Mouse (Mus musculus): ENCODE measurements at regions not wholly inside any gene's neighbourhood (a gene's known extent, or its start where the extent isn't known, plus 50 kb on each side); places are given as distances from the start of the nearest gene placed in this dataset.

GRCm38 (mm10) chr5:111929180-111929990 is 195.7 kb downstream of the Gm26897 start:
- H3K27me3 ChIP-seq: no peaks in the 10 kb centered on the region
- H3K9me3 ChIP-seq (replicated peaks): no peaks in the 10 kb centered on the region
- H3K36me3 ChIP-seq (replicated peaks): no peaks in the 10 kb centered on the region
- H3K4me2 ChIP-seq: no peak overlapping the region
- 57% methylated on average over 15 of the region's 15 CpGs for WGBS (ENCODE audit: insufficient replicate concordance)
- ATAC-seq (ENCODE audit: insufficient read depth): no peak
- no peak overlapping the region for H3K9ac ChIP-seq
- H3K4me1 ChIP-seq (replicated peaks): no peaks in the 10 kb centered on the region
- H3K27ac ChIP-seq (replicated peaks): no peak overlapping the region
- no peak overlapping the region for H3K4me3 ChIP-seq (replicated peaks)

- no peaks in the 10 kb centered on the region for H3K36me3 ChIP-seq (replicated peaks)
- no peak overlapping the region for H3K9ac ChIP-seq
- no peaks in the 10 kb centered on the region for H3K4me1 ChIP-seq (replicated peaks)
- H3K9me3 ChIP-seq (replicated peaks): no peaks in the 10 kb centered on the region
- no peaks in the 10 kb centered on the region for H3K27me3 ChIP-seq
- H3K4me3 ChIP-seq (replicated peaks): no peak overlapping the region
- WGBS (ENCODE audit: insufficient replicate concordance): 49% methylated on average over 3 of the region's 3 CpGs
- no peak for ATAC-seq (ENCODE audit: insufficient read depth)
- no peak overlapping the region for H3K27ac ChIP-seq (replicated peaks)
- H3K4me2 ChIP-seq: no peak overlapping the region
Measured at GRCm38 (mm10) chr5:111929991-111930339, 196.2 kb downstream of the Gm26897 start.

- Histone ChIP-seq H3K27me3 (no peaks in the 10 kb centered on the region), H3K4me3 (replicated peaks) (no peak overlapping the region), H3K9me3 (replicated peaks) (no peaks in the 10 kb centered on the region), H3K27ac (replicated peaks) (no peak overlapping the region), H3K4me1 (replicated peaks) (no peaks in the 10 kb centered on the region), H3K36me3 (replicated peaks) (no peaks in the 10 kb centered on the region), H3K4me2 (no peak overlapping the region), H3K9ac (no peak overlapping the region)
- WGBS (ENCODE audit: insufficient replicate concordance): 42% methylated on average over 3 of the region's 3 CpGs
- ATAC-seq (ENCODE audit: insufficient read depth): no peak
Measured at GRCm38 (mm10) chr5:111931733-111932132, 198.0 kb downstream of the Gm26897 start.

- WGBS (ENCODE audit: insufficient replicate concordance): 58% methylated on average over 3 of the region's 3 CpGs
Measured at GRCm38 (mm10) chr5:111935381-111936134, 201.8 kb downstream of the Gm26897 start.

GRCm38 (mm10) chr5:111941831-111942230 is 208.1 kb downstream of the Gm26897 start:
- H3K27me3 ChIP-seq: no peaks in the 10 kb centered on the region; the same call in 1 of the 2 replicates
- no peak overlapping the region for H3K4me2 ChIP-seq
- no peak overlapping the region for H3K4me3 ChIP-seq (replicated peaks)
- no peak overlapping the region for H3K27ac ChIP-seq (replicated peaks)
- H3K4me1 ChIP-seq (replicated peaks): no peaks in the 10 kb centered on the region
- no peaks in the 10 kb centered on the region for H3K36me3 ChIP-seq (replicated peaks)
- no peaks in the 10 kb centered on the region for H3K9me3 ChIP-seq (replicated peaks)
- ATAC-seq (ENCODE audit: insufficient read depth): no peak
- H3K9ac ChIP-seq: no peak overlapping the region
- WGBS (ENCODE audit: insufficient replicate concordance): 62% methylated on average over 16 of the region's 16 CpGs

More at GRCm38 (mm10) chr5:111935381-111936134, 201.8 kb downstream of the Gm26897 start:
- H3K9me3 ChIP-seq (replicated peaks): no peaks in the 10 kb centered on the region
- no peaks in the 10 kb centered on the region for H3K36me3 ChIP-seq (replicated peaks)
- H3K4me2 ChIP-seq: no peak overlapping the region
- H3K9ac ChIP-seq: no peak overlapping the region
- H3K27ac ChIP-seq (replicated peaks): no peak overlapping the region
- no peaks in the 10 kb centered on the region for H3K27me3 ChIP-seq
- no peaks in the 10 kb centered on the region for H3K4me1 ChIP-seq (replicated peaks)
- ATAC-seq (ENCODE audit: insufficient read depth): no peak
- H3K4me3 ChIP-seq (replicated peaks): no peak overlapping the region

- H3K4me1 ChIP-seq (replicated peaks): no peaks in the 10 kb centered on the region
- H3K9me3 ChIP-seq (replicated peaks): no peaks in the 10 kb centered on the region
- WGBS (ENCODE audit: insufficient replicate concordance): 74% methylated on average over 2 of the region's 2 CpGs
- H3K9ac ChIP-seq: no peak overlapping the region
- H3K27me3 ChIP-seq: no peaks in the 10 kb centered on the region; the same call in 1 of the 2 replicates
- H3K4me2 ChIP-seq: no peak overlapping the region
- no peak for ATAC-seq (ENCODE audit: insufficient read depth)
- no peaks in the 10 kb centered on the region for H3K36me3 ChIP-seq (replicated peaks)
- no peak overlapping the region for H3K27ac ChIP-seq (replicated peaks)
- H3K4me3 ChIP-seq (replicated peaks): no peak overlapping the region
Measured at GRCm38 (mm10) chr5:111942792-111943191, 209.1 kb downstream of the Gm26897 start.

- Histone ChIP-seq H3K27ac (replicated peaks) (no peak overlapping the region), H3K4me2 (no peak overlapping the region), H3K4me1 (replicated peaks) (no peaks in the 10 kb centered on the region), H3K36me3 (replicated peaks) (no peaks in the 10 kb centered on the region), H3K9ac (no peak overlapping the region), H3K4me3 (replicated peaks) (no peak overlapping the region), H3K27me3 (no peaks in the 10 kb centered on the region; the same call in 1 of the 2 replicates), H3K9me3 (replicated peaks) (no peaks in the 10 kb centered on the region)
- WGBS (ENCODE audit: insufficient replicate concordance): 57% methylated on average over 21 of the region's 21 CpGs
- ATAC-seq (ENCODE audit: insufficient read depth): no peak
Measured at GRCm38 (mm10) chr5:111943337-111944162, 209.8 kb downstream of the Gm26897 start.

- Histone ChIP-seq H3K27ac (replicated peaks) (no peak overlapping the region), H3K9me3 (replicated peaks) (no peaks in the 10 kb centered on the region), H3K36me3 (replicated peaks) (no peaks in the 10 kb centered on the region), H3K4me2 (no peak overlapping the region), H3K9ac (no peak overlapping the region), H3K27me3 (no peaks in the 10 kb centered on the region; the same call in 1 of the 2 replicates), H3K4me1 (replicated peaks) (no peaks in the 10 kb centered on the region), H3K4me3 (replicated peaks) (no peak overlapping the region)
- 37% methylated on average over 27 of the region's 28 CpGs for WGBS (ENCODE audit: insufficient replicate concordance)
- no peak for ATAC-seq (ENCODE audit: insufficient read depth)
Measured at GRCm38 (mm10) chr5:111944273-111944971, 210.7 kb downstream of the Gm26897 start.

GRCm38 (mm10) chr5:111944972-111945285 is 211.2 kb downstream of the Gm26897 start:
- Histone ChIP-seq H3K27ac (replicated peaks) (no peak overlapping the region), H3K4me1 (replicated peaks) (no peaks in the 10 kb centered on the region), H3K9ac (no peak overlapping the region), H3K36me3 (replicated peaks) (no peaks in the 10 kb centered on the region), H3K4me2 (no peak overlapping the region), H3K27me3 (no peaks in the 10 kb centered on the region; the same call in 1 of the 2 replicates), H3K9me3 (replicated peaks) (no peaks in the 10 kb centered on the region), H3K4me3 (replicated peaks) (no peak overlapping the region)
- no peak for ATAC-seq (ENCODE audit: insufficient read depth)
- WGBS (ENCODE audit: insufficient replicate concordance): 34% methylated on average over 3 of the region's 3 CpGs

- H3K27me3 ChIP-seq: no peaks in the 10 kb centered on the region; the same call in 1 of the 2 replicates
- H3K9me3 ChIP-seq (replicated peaks): no peaks in the 10 kb centered on the region
- no peak overlapping the region for H3K9ac ChIP-seq
- H3K4me2 ChIP-seq: no peak overlapping the region
- ATAC-seq (ENCODE audit: insufficient read depth): no peak
- no peaks in the 10 kb centered on the region for H3K4me1 ChIP-seq (replicated peaks)
- no peak overlapping the region for H3K27ac ChIP-seq (replicated peaks)
- no peaks in the 10 kb centered on the region for H3K36me3 ChIP-seq (replicated peaks)
- 66% methylated on average over 11 of the region's 11 CpGs for WGBS (ENCODE audit: insufficient replicate concordance)
- H3K4me3 ChIP-seq (replicated peaks): no peak overlapping the region
Measured at GRCm38 (mm10) chr5:111946281-111946680, 212.6 kb downstream of the Gm26897 start.
